Mouse (Mus musculus) thymus, postnatal 36 days (tissue): ENCODE measurements at regions not wholly inside any gene's neighbourhood (a gene's known extent, or its start where the extent isn't known, plus 50 kb on each side); places are given as distances from the start of the nearest gene placed in this dataset.
A peak's percentile ranks its signal among the peaks of the same experiment; 100 is the strongest.

Experiments
- DNase-seq, 2 experiments: peaks; one replicate each; pipeline ENCODE4 v3.0.0; 2022; ENCODE audit warnings: mixed read lengths in 2 of 2

- no peak for DNase-seq
These were observed 162.9 kb upstream of the Prok2 start for GRCm38 (mm10) chr6:99889055-99889454.

- DNase-seq, result no peak
These were observed 161.7 kb upstream of the Prok2 start for GRCm38 (mm10) chr6:99887904-99888303.

- DNase-seq, result no peak
These were observed 158.6 kb upstream of the Prok2 start for GRCm38 (mm10) chr6:99884755-99885154.

- no peak for DNase-seq
These were observed 157.9 kb upstream of the Prok2 start for GRCm38 (mm10) chr6:99884054-99884453.

GRCm38 (mm10) chr6:99881606-99882005 lies 155.4 kb upstream of the Prok2 start:
- no peak for DNase-seq

- DNase-seq, result no peak
These were observed 148.7 kb upstream of the Prok2 start for GRCm38 (mm10) chr6:99874852-99875251.

GRCm38 (mm10) chr6:99874029-99874428 lies 147.8 kb upstream of the Prok2 start:
- DNase-seq, result no peak

GRCm38 (mm10) chr6:99866061-99866460 lies 139.9 kb upstream of the Prok2 start:
- peak; percentile 26 to 42 for DNase-seq

- DNase-seq, result no peak
These were observed 138.8 kb upstream of the Prok2 start for GRCm38 (mm10) chr6:99864949-99865348.

- no peak for DNase-seq
These were observed 137.2 kb upstream of the Prok2 start for GRCm38 (mm10) chr6:99863418-99863817.

GRCm38 (mm10) chr6:99857411-99857810 lies 131.2 kb upstream of the Prok2 start:
- peak in 1 of 2 experiments; percentile 16 for DNase-seq

GRCm38 (mm10) chr6:99853716-99854115 lies 127.5 kb upstream of the Prok2 start:
- DNase-seq, result no peak

GRCm38 (mm10) chr6:99850706-99851105 lies 124.5 kb upstream of the Prok2 start:
- no peak for DNase-seq

GRCm38 (mm10) chr6:99845508-99845846 lies 119.3 kb upstream of the Prok2 start:
- no peak for DNase-seq

GRCm38 (mm10) chr6:99844775-99845507 lies 118.7 kb upstream of the Prok2 start:
- DNase-seq, result no peak

- no peak for DNase-seq
These were observed 117.3 kb upstream of the Prok2 start for GRCm38 (mm10) chr6:99843507-99843906.

GRCm38 (mm10) chr6:99842723-99843122 lies 116.5 kb upstream of the Prok2 start:
- no peak for DNase-seq

- DNase-seq, result no peak
These were observed 114.6 kb upstream of the Prok2 start for GRCm38 (mm10) chr6:99840823-99841222.

- no peak for DNase-seq
These were observed 107.1 kb upstream of the Prok2 start for GRCm38 (mm10) chr6:99833323-99833722.

- no peak for DNase-seq
These were observed 101.4 kb upstream of the Prok2 start for GRCm38 (mm10) chr6:99827625-99828024.

- no peak for DNase-seq
These were observed 98.6 kb upstream of the Prok2 start for GRCm38 (mm10) chr6:99824808-99825207.

GRCm38 (mm10) chr6:99822471-99822870 lies 96.3 kb upstream of the Prok2 start:
- DNase-seq, result no peak

- no peak for DNase-seq
These were observed 93.2 kb upstream of the Prok2 start for GRCm38 (mm10) chr6:99819255-99819929.

- DNase-seq, result no peak
These were observed 92.3 kb upstream of the Prok2 start for GRCm38 (mm10) chr6:99818486-99818885.

- no peak for DNase-seq
These were observed 91.1 kb upstream of the Prok2 start for GRCm38 (mm10) chr6:99817245-99817644.
